Mouse (Mus musculus) stomach, postnatal 0 days (tissue): ENCODE results near the gene Scel. TPM values are rescaled to one million over a fixed set of nuclear protein-coding genes. Genes with fewer than 3 reads are reported as not detected.
A peak's percentile ranks its signal among the peaks of the same experiment; 100 is the strongest.

Experiments
- ATAC-seq: fragments of 200-750 bp; cut with Nextera tagmentation; 2 replicates; pipeline ENCODE4 v1.8.0; 2017; ENCODE audit not compliant: low FRiP score, low TSS enrichment
- DNase-seq: peaks from one replicate; pipeline ENCODE4 v3.0.0-alpha.2; 2016; ENCODE audit warnings: low spot score
- H3K27ac ChIP-seq: fragments of 300-500 bp; sonication (generic); replicated peaks from 2 replicates; pipeline ENCODE4 v1.5.1; 2014; ENCODE audit warnings: mild to moderate bottlenecking, control low read depth
- H3K27me3 ChIP-seq: fragments of 300-500 bp; sonication (generic); 2 replicates; pipeline ENCODE4 v1.6.1; 2014; ENCODE audit warnings: low read length; ENCODE audit not compliant: control insufficient read depth, insufficient read depth
- H3K36me3 ChIP-seq: fragments of 300-500 bp; sonication (generic); 2 replicates; pipeline ENCODE4 v1.6.1; 2014; ENCODE audit warnings: low read length, mixed read lengths; ENCODE audit not compliant: control insufficient read depth, insufficient read depth
- H3K4me1 ChIP-seq: fragments of 300-500 bp; sonication (generic); replicated peaks from 2 replicates; pipeline ENCODE4 v1.6.1; 2014; ENCODE audit warnings: antibody characterized with exemption; ENCODE audit not compliant: control insufficient read depth, insufficient read depth
- H3K4me2 ChIP-seq: fragments of 300-500 bp; sonication (generic); replicated peaks from 2 replicates; pipeline ENCODE4 v1.6.1; 2014; ENCODE audit warnings: low read depth, mild to moderate bottlenecking, control low read depth, moderate library complexity
- H3K4me3 ChIP-seq: fragments of 300-500 bp; sonication (generic); 2 replicates; pipeline ENCODE4 v1.5.1; 2014; ENCODE audit warnings: low read depth, low read length, control low read depth
- H3K9ac ChIP-seq: fragments of 300-500 bp; sonication (generic); 2 replicates; pipeline ENCODE4 v1.6.1; 2014; ENCODE audit warnings: mild to moderate bottlenecking, low read length, control low read depth, mixed read lengths
- H3K9me3 ChIP-seq: fragments of 300-500 bp; sonication (generic); 2 replicates; pipeline ENCODE4 v1.6.1; 2016; ENCODE audit warnings: low read length; ENCODE audit not compliant: control insufficient read depth
- CTCF ChIP-seq: IDR thresholded peaks from 2 replicates; pipeline ENCODE4 v1.5.1; 2016; ENCODE audit warnings: antibody characterized with exemption, low read depth, mild to moderate bottlenecking, moderate library complexity
- EP300 ChIP-seq: optimal IDR thresholded peaks from 2 replicates; pipeline ENCODE3; 2016; ENCODE audit warnings: antibody characterized with exemption
- WGBS: fragments of 180-500 bp; shearing (Covaris S2); extraction: QIAGEN DNeasy Blood & Tissue Kit; methylation state at CpG from one replicate; pipeline ENCODE4 v1.1.7; 2014; 5-methylcytosine and 5-hydroxymethylcytosine counted together
- polyA plus RNA-seq: library from polyadenylated mRNA; unstranded; fragments of >200 nt; fragmentation: Nextera tagmentation; extraction: Ambion mirVana; gene quantifications from 2 replicates; pipeline ENCODE4 v1.2.1, GENCODE M21; 2015

Gene Scel
- polyA plus RNA-seq, 1 experiment from 2014 or later: 43.0 TPM

DNA sequence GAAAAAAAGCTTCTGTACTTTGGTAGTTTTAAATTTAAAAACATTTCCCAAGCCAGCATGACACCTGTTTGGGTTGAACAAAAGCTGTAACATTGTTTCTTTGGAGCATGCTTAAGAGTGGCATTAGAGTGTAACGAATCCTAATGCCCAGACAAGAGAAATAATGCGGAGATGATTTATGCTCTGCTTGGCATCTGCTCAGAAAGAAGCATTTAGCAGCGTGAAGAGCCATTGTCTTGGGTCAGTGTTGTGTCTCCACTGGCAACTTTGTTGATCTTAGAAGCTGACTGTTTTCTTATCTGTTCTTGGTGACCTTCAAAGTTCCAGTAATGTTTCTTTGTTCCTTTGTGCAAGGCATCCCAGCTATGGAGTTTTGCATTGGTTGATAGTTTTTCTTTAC lies 130.8 kb downstream of the Scel start:
- ATAC-seq: no peak
- no peak overlapping the region for H3K4me3 ChIP-seq
- H3K27me3 ChIP-seq: no peaks in the 10 kb centered on the region
- no peak for DNase-seq
- 60% methylated on average over 3 of the region's 3 CpGs for WGBS
- H3K9ac ChIP-seq: no peak overlapping the region
- no peak overlapping the region for H3K4me2 ChIP-seq
- TF ChIP-seq CTCF (no peak), EP300 (no peak)
- no peaks in the 10 kb centered on the region for H3K36me3 ChIP-seq
- no peaks in the 10 kb centered on the region for H3K9me3 ChIP-seq
- H3K4me1 ChIP-seq: no peaks in the 10 kb centered on the region
- no peak overlapping the region for H3K27ac ChIP-seq

DNA sequence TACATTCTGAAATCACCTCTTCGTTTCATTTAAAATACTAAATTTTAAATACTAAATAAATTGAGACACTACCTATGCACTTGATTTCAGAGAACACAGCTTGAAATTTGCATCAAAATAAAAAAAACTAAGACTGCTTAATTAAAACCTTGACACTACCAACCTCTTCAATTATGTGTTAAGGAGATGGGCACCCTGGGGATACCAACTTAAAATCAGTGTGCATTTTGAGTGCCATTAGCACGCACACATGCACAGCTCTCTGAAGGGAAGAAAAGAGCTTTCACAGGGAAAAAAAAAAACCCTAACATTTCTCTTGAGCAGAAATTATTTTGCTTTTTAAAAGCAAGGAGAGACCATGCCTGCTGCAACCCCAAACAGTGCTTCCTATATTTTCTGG lies 134.8 kb downstream of the Scel start:
- no peaks in the 10 kb centered on the region for H3K9me3 ChIP-seq
- H3K36me3 ChIP-seq: no peaks in the 10 kb centered on the region
- ATAC-seq: no peak
- no peaks in the 10 kb centered on the region; the same call in 1 of the 2 replicates for H3K4me1 ChIP-seq
- TF ChIP-seq EP300: no peak
- 87% methylated on average over 2 of the region's 2 CpGs for WGBS
- 0 out of 2 replicates have a peak, but pooled peaks cover 2% of the 10 kb centered on the region for H3K27me3 ChIP-seq
- H3K9ac ChIP-seq: no peak overlapping the region
- H3K4me3 ChIP-seq: no peak overlapping the region
- no peak overlapping the region for H3K27ac ChIP-seq
- H3K4me2 ChIP-seq: no peak overlapping the region
- no peak for DNase-seq

DNA sequence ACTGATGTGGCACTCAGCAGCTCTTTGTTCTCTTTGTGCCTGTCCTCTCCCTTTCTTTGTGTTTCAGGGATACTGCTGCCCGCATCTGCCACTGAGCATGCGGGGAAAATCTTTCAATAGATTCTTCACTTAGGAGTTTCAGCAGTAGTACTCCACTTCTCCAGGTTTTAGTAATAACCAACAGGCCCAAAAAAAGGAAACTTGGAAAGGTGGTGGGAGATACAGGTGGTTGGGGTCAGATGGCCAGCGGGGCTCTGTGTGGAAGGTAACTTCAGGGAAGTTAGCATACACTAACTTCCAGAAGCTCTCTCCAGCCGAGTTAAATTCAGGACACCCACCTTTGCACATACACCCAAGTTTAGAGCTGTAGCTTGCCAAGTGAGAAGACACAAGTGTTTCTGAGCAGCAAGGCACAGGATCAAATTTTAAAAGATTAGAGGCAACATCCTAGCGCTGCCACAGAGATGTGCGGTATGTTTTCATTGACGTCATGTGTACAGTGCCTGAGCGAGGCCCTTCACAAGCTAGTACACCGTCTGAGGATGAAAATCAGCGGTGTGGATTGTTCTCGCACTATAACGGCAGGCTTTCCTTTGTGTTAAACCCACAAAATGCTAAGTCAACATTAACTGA lies 135.6 kb downstream of the Scel start:
- Histone ChIP-seq H3K27ac (no peak overlapping the region), H3K9ac (no peak overlapping the region), H3K4me1 (no peaks in the 10 kb centered on the region; the same call in 1 of the 2 replicates), H3K9me3 (no peaks in the 10 kb centered on the region), H3K27me3 (0 out of 2 replicates have a peak, but pooled peaks cover 2% of the 10 kb centered on the region), H3K4me3 (no peak overlapping the region), H3K36me3 (no peaks in the 10 kb centered on the region), H3K4me2 (no peak overlapping the region)
- TF ChIP-seq EP300 (no peak), CTCF (no peak)
- ATAC-seq (no peak), DNase-seq (no peak)
- WGBS: 37% methylated on average over 12 of the region's 12 CpGs

DNA sequence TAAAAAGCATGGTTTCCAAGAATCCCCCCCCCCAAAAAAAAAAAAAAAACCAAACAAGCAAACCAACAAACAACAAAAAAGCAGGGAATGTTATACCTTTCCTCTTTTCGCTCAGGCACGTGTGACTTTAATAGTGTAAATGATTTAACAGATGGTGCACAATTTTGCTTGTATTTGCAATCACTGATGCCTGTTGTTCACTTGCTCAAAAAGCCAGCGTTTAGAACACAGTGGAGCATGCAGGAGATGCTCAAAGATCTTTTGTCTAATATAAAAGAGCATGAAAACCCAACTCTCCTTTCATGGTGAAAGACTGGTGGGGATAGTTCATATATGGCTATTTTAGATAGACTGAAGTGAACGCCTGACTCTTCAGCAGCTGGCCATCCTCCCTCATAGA lies 136.2 kb downstream of the Scel start:
- Histone ChIP-seq H3K36me3 (no peaks in the 10 kb centered on the region), H3K27me3 (0 out of 2 replicates have a peak, but pooled peaks cover 2% of the 10 kb centered on the region), H3K9me3 (no peaks in the 10 kb centered on the region), H3K4me2 (no peak overlapping the region), H3K4me1 (no peaks in the 10 kb centered on the region; the same call in 1 of the 2 replicates), H3K27ac (no peak overlapping the region), H3K4me3 (no peak overlapping the region), H3K9ac (no peak overlapping the region)
- no peak for DNase-seq
- TF ChIP-seq EP300: no peak
- WGBS: 45% methylated on average over 4 of the region's 4 CpGs
- ATAC-seq: no peak

DNA sequence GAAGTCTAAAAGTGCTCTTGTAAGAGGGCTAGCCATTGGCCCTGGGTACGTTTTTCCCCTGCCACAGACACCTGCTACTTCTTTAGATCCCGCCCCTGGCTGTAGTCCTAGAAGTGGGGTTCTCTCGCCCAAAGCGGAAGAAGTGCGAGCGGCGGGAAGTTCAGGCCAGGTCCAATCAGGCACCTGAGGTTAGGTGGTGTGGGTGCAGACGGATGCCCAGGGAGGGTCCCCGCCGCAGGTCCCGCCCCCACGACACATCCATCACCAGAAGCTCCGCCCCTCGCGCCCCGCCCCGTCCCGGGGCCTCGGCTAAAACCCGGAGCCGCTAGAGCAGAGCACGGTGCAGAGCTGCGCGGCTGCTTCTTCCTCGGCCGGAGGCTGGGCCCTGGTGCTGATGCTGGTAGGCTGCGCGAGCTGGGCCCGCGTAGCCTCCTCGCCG lies 136.8 kb downstream of the Scel start, which contains the start of gene Slain1:
Gene Slain1 (plus strand): TSS at position 333 of the 439 bp plus-strand sequence.
- H3K4me3 ChIP-seq: peak within 1 kb of the TSS; percentile 59
- H3K9me3 ChIP-seq: no peaks in the 10 kb centered on the region
- under 1% methylated on average over 32 of the region's 32 CpGs for WGBS
- peak within 1 kb of the TSS; percentile 96 for H3K4me2 ChIP-seq
- peak within 1 kb of the TSS; percentile 58 for H3K27ac ChIP-seq
- ATAC-seq (peak; percentile 97), DNase-seq (peak; percentile 91)
- no peak for TF ChIP-seq CTCF
- no peak for TF ChIP-seq EP300
- no peaks in the 10 kb centered on the region for H3K36me3 ChIP-seq
- H3K9ac ChIP-seq: peak within 1 kb of the TSS; percentile 43
- H3K4me1 ChIP-seq: no peaks in the 10 kb centered on the region; the same call in 1 of the 2 replicates
- H3K27me3 ChIP-seq: 0 out of 2 replicates have a peak, but pooled peaks cover 2% of the 10 kb centered on the region

DNA sequence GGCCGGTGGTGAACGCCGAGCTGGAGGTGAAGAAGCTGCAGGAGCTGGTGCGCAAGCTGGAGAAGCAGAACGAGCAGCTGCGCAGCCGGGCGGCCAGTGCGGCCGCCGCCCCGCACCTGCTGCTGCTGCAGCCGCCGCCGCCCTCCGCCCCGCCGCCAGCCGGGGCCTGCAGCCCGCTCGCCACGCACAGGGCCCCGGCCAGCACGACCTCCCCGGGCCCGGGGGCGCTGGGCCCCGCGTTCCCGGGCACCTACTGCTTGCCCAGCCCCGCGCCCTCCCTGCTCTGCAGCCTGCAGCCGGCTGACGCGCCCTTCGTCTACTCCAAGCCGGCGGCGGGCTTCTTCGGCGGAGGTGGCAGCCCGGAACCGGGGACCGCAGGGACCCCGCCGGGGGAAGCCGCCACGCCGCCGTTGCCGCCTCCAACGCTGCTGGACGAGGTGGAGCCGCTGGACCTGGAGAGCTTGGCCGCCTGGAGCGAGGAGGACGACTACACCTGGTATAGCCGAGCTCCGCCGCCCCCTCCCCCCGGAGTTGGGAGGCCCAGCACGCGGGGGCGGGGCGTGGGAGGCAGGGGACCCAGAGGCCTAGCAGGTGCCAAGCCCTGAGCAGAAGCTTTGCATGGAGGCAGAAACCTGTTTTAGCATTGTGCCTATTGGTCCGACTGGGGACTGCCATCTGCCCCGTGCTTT lies 137.4 kb downstream of the Scel start:
- H3K9me3 ChIP-seq: no peaks in the 10 kb centered on the region
- WGBS: 0% methylated on average over 42 of the region's 67 CpGs
- H3K4me2 ChIP-seq: peak overlapping the region; percentile 96
- H3K36me3 ChIP-seq: no peaks in the 10 kb centered on the region
- H3K27me3 ChIP-seq: 0 out of 2 replicates have a peak, but pooled peaks cover 2% of the 10 kb centered on the region
- H3K4me3 ChIP-seq: peak overlapping the region; percentile 59
- ATAC-seq (peak; percentile 61), DNase-seq (peak; percentile 74)
- TF ChIP-seq EP300 (no peak), CTCF (no peak)
- H3K27ac ChIP-seq: peak overlapping the region; percentile 58
- H3K9ac ChIP-seq: peak overlapping the region; percentile 43
- H3K4me1 ChIP-seq: no peaks in the 10 kb centered on the region; the same call in 1 of the 2 replicates
